Mouse (Mus musculus) ES-E14 (cell line): ENCODE data around the gene Epp13. TPM values are rescaled to one million over a fixed set of nuclear protein-coding genes. Genes with fewer than 3 reads are reported as not detected.
"Not testable (repeated sequence)": the region's sequence is repeated elsewhere in the genome, so short reads cannot be mapped to it uniquely, and the experiment has no call there.

Source experiments
- DNase-seq: peaks from one replicate; pipeline ENCODE4 v3.0.0-alpha.2; 2013; ENCODE audit warnings: low read depth, low spot score
- H3K27ac ChIP-seq: 2 replicates; pipeline ENCODE4 v1.5.1; 2012; ENCODE audit warnings: low read depth, mild to moderate bottlenecking, low read length, moderate library complexity, mixed read lengths; ENCODE audit not compliant: poor library complexity, insufficient read depth, severe bottlenecking
- H3K36me3 ChIP-seq: 2 replicates; pipeline ENCODE4 v1.6.1; 2012; ENCODE audit warnings: mild to moderate bottlenecking, low read length, moderate library complexity, mixed read lengths; ENCODE audit not compliant: control insufficient read depth, poor library complexity, insufficient read depth, severe bottlenecking
- H3K4me1 ChIP-seq, 2 experiments: fragments of 150-350 bp in 1 of 2; sonication (generic) in 1 of 2; 2 replicates each; pipeline ENCODE4 v1.6.1; 2012; ENCODE audit warnings: low read length in 2 of 2, mild to moderate bottlenecking in 1 of 2, mixed read lengths in 1 of 2; ENCODE audit not compliant: control insufficient read depth in 2 of 2, insufficient read depth in 2 of 2, poor library complexity in 1 of 2
- H3K4me3 ChIP-seq, 2 experiments: fragments of 150-350 bp in 1 of 2; sonication (generic) in 1 of 2; 2 replicates each; pipeline ENCODE4 v1.5.1; 2012; ENCODE audit warnings: low read length in 2 of 2, low read depth in 1 of 2, mild to moderate bottlenecking in 1 of 2, mixed read lengths in 1 of 2; ENCODE audit not compliant: insufficient read depth in 1 of 2, poor library complexity in 1 of 2, severe bottlenecking in 1 of 2
- H3K9ac ChIP-seq: 2 replicates; pipeline ENCODE4 v1.6.1; 2012; ENCODE audit warnings: low read depth, mild to moderate bottlenecking, low read length, mixed read lengths; ENCODE audit not compliant: poor library complexity, insufficient read depth, severe bottlenecking
- H3K9me3 ChIP-seq: fragments of 150-350 bp; sonication (generic); 2 replicates; pipeline ENCODE4 v1.6.1; 2012; ENCODE audit warnings: low read depth, mild to moderate bottlenecking, low read length; ENCODE audit not compliant: control insufficient read depth, insufficient read depth
- CHD2 ChIP-seq: IDR thresholded peaks from 2 replicates; pipeline ENCODE4 v1.6.1; 2014; ENCODE audit warnings: mild to moderate bottlenecking, low read depth, low read length, inconsistent platforms
- HCFC1 ChIP-seq: IDR thresholded peaks from 2 replicates; pipeline ENCODE4 v1.6.1; 2012; ENCODE audit warnings: low read length, inconsistent platforms, borderline replicate concordance; ENCODE audit not compliant: insufficient read depth
- MAFK ChIP-seq: IDR thresholded peaks from 2 replicates; pipeline ENCODE4 v1.6.1; 2014; ENCODE audit warnings: mild to moderate bottlenecking, low read depth, low read length, inconsistent platforms; ENCODE audit not compliant: insufficient read depth
- ZC3H11A ChIP-seq: IDR thresholded peaks from 2 replicates; pipeline ENCODE4 v1.6.1; 2012; ENCODE audit warnings: low read depth, mild to moderate bottlenecking, inconsistent platforms, low read length, borderline replicate concordance
- ZNF384 ChIP-seq: IDR thresholded peaks from 2 replicates; pipeline ENCODE4 v1.6.1; 2012; ENCODE audit warnings: low read depth, low read length, inconsistent platforms
- in situ Hi-C, 2 experiments: fragments of 600-800 bp; cut with MboI; formaldehyde crosslinking; loops; one replicate each; pipeline ENCODE4 v1.15.1; 2025; ENCODE audit warnings: low sequenced_read_pairs in 2 of 2, inconsistent platforms in 1 of 2; ENCODE audit not compliant: unreplicated experiment in 2 of 2
- total RNA-seq: library from RNA; depleted of rRNA; stranded (reverse); fragments of 300-350 nt; gene quantifications from 2 replicates; pipeline ENCODE4 v1.2.3, GENCODE M21; 2012

Gene Epp13
- total RNA-seq, 1 experiment: 12.4 TPM

- peak within 1 kb of the TSS; percentile 10; the same call in 1 of the 2 replicates for H3K9ac ChIP-seq
- no peak within 1 kb of the TSS for H3K27ac ChIP-seq
- no peak within 1 kb of the TSS; a peak in 1 of 4 replicates for H3K4me3 ChIP-seq
- no peak for DNase-seq
- no peaks in the 10 kb centered on the region for H3K36me3 ChIP-seq
- in situ Hi-C loops: no loop called here
- no peak for TF ChIP-seq MAFK
- TF ChIP-seq ZC3H11A: no peak
- no peak for TF ChIP-seq ZNF384
- no peak for TF ChIP-seq CHD2
- TF ChIP-seq HCFC1: no peak
- no peaks in the 10 kb centered on the region for H3K9me3 ChIP-seq
- peaks cover 3% of the 10 kb centered on the region in 2 experiments; a peak in 2 of 4 replicates for H3K4me1 ChIP-seq
These were observed 30.5 kb upstream of the Epp13 start, which contains the start of gene Zscan5b for GRCm38 (mm10) chr7:6221978-6222377. Gene Zscan5b, plus strand, starts transcription at chr7:6222278.

- in situ Hi-C loops, DNase-seq, H3K4me1 ChIP-seq, H3K27ac ChIP-seq, H3K36me3 ChIP-seq, H3K9me3 ChIP-seq, H3K9ac ChIP-seq, H3K4me3 ChIP-seq: not testable (repeated sequence)
These were observed 24.0 kb upstream of the Epp13 start for GRCm38 (mm10) chr7:6228491-6228890.

GRCm38 (mm10) chr7:6239787-6240186 lies 12.7 kb upstream of the Epp13 start:
- peaks cover 2 to 11% of the 10 kb centered on the region in 2 experiments; a peak in 2 of 4 replicates for H3K4me1 ChIP-seq
- in situ Hi-C loops: no loop called here
- H3K27ac ChIP-seq: no peak overlapping the region
- peak overlapping the region; percentile 62 for H3K9ac ChIP-seq
- no peak for TF ChIP-seq MAFK
- no peak for TF ChIP-seq ZC3H11A
- peak; percentile 75; the same call in 1 of the 2 replicates for TF ChIP-seq CHD2
- no peaks in the 10 kb centered on the region; the same call in 1 of the 2 replicates for H3K36me3 ChIP-seq
- peak; percentile 70 for DNase-seq
- no peaks in the 10 kb centered on the region for H3K9me3 ChIP-seq
- peak overlapping the region in 1 of 2 experiments; percentile 38; a peak in 2 of 4 replicates for H3K4me3 ChIP-seq

GRCm38 (mm10) chr7:6240841-6241425 lies 11.6 kb upstream of the Epp13 start:
- H3K36me3 ChIP-seq, H3K9ac ChIP-seq, H3K9me3 ChIP-seq, H3K4me3 ChIP-seq, H3K27ac ChIP-seq, in situ Hi-C loops: not testable (repeated sequence)
- H3K4me1 ChIP-seq: peaks cover 2 to 14% of the 10 kb centered on the region in 2 experiments; a peak in 2 of 4 replicates
- peak; percentile 68 for DNase-seq
- TF ChIP-seq MAFK: 0 out of 2 replicates have a peak, but pooled peaks have one; percentile 21

- Histone ChIP-seq H3K36me3 (no peaks in the 10 kb centered on the region), H3K9ac (no peak overlapping the region), H3K4me3 (no peak overlapping the region), H3K9me3 (no peaks in the 10 kb centered on the region), H3K4me1 (peaks cover 2 to 12% of the 10 kb centered on the region in 2 experiments; a peak in 2 of 4 replicates), H3K27ac (no peak overlapping the region; the same call in 1 of the 2 replicates)
- no peak for TF ChIP-seq CHD2
- TF ChIP-seq HCFC1: no peak
- TF ChIP-seq MAFK: no peak
- TF ChIP-seq ZNF384: no peak
- no peak for TF ChIP-seq ZC3H11A
- in situ Hi-C loops: no loop called here
- DNase-seq: no peak
These were observed 7.9 kb upstream of the Epp13 start for GRCm38 (mm10) chr7:6244361-6245292.
